Mouse (Mus musculus) left cerebral cortex, adult 11 months (tissue): ENCODE data around the gene Fam3c.
"Not testable (repeated sequence)": the region's sequence is repeated elsewhere in the genome, so short reads cannot be mapped to it uniquely, and the experiment has no call there.

Experiments used
- DNase-seq: peaks from one replicate; pipeline ENCODE4 v3.0.0; 2022; ENCODE audit warnings: low spot score

Fam3c gene

DNA sequence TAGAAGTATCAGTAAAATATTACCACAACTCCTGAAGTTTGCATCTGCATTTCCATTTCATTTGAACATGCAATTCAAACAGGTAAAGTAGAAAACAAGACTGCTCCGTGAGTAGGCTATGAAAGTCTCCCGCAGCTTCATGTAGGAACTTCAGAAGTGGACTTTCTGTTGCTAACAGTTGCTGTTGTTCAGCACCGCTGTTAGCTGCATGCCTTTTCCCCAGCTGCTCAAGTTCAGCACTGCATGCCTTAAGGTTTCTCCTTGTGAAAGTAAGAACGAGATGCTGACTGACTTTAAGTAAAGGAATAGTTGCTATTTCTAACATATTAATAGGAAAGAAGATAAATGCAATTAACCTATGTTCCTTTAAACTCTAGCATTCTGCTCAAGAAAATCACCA lies 64.0 kb downstream of the Fam3c start:
- DNase-seq: no peak

- no peak for DNase-seq
Measured at GRCm38 (mm10) chr6:22290790-22291189, 65.3 kb downstream of the Fam3c start.

DNA sequence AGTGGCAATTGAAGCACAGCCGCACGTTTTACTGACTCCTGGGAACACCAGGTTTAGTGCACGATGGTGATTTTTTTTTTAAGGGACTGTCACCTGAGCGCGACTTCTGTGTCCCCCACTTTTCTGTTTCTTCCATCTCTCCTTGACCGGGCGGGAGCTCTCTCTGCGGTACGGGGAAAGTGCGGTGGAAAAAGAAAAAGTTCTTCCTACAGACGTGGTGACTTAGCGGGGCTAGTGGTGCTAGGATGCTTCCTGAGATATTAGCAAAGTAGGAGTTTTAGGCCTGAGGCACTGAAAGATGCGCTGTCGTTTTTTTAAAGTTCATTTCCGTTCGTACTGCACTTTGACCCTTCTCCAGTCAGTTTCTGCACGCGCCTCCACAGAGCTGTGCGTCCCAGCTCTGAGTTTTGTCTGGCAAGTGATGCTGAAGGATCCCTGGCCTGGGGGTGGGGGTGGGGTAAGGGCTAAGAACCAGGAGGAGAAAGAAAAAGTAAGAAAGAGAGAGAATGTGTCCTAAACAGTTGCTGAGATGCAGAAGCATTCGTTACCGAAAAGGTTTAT lies 66.5 kb downstream of the Fam3c start:
- no peak for DNase-seq

GRCm38 (mm10) chr6:22288737-22289460 lies 67.1 kb downstream of the Fam3c start:
- no peak for DNase-seq

DNA sequence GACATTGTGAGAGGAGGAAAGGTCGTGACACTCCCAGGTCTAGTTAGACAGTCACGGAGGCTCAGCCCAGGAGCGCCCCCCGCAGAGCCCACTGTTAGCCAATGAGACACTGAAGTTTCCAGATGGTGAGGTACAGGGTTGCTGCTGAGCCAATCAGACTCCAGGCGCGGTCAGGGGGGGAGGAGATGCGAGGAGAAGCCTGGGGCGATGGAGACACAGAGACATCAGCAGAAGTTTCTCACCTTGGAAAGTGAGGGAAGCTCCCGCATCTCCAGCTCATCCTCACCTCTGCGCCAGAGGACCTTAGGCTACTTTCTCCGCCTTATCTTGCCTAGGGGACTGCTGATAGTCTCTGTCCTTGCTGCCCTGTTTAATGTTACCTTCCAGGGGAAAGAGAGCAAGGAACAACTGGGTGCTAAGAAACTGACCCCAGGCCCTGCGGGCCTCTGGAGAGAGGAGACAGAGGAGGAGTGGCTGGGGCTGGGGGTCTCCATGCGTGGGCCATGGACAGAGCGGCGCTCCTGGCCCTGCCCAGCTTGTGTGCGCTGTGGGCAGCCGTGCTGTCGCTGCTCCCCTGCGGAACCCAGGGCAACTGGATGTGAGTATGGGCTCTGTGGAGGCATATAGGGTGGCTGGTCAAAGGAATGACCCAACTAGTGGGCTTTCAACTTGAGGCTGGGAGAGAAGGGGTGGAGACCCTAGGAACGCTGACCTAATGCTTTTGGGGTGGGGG lies 67.9 kb downstream of the Fam3c start, which contains the start of gene Wnt16:
TSS of gene Wnt16 (plus strand) at position 224 of the 733 bp plus-strand sequence.
- peak; percentile 11 for DNase-seq

- no peak for DNase-seq
Measured at GRCm38 (mm10) chr6:22282405-22282804, 73.6 kb downstream of the Fam3c start.

DNA sequence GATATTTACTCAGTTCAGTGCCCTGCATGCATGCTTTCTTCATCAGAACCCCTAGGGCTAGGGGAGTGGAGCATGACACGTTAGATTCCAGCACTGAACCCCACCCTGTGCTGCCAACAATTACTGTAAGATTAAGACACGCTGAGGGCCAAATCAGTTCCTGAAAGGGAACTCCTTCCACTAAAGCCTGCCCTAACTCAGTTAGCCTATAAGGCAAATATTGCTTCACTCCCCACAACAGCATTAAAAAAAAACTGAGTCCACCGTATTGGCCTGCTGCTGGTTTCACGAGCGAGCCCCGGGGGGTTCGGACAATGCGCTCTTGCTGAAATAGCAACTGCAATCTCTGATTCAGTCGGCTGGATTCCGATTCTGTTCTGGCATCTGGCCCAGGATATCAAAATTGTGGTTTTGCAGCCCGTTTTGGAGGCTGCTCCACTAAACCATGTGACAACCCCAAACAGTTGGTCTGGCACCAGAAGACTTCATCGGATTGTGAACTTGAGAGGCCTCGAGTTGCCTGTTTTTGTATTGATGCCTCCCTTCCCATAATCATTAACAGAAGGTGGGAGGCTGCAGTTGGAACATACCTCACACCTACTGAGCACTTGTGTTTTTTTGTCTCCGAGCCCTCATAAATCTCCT lies 75.7 kb downstream of the Fam3c start:
- DNase-seq: no peak

GRCm38 (mm10) chr6:22277941-22278340 lies 78.1 kb downstream of the Fam3c start:
- no peak for DNase-seq

- DNase-seq: no peak
Measured at GRCm38 (mm10) chr6:22269840-22270521, 86.1 kb downstream of the Fam3c start.

DNA sequence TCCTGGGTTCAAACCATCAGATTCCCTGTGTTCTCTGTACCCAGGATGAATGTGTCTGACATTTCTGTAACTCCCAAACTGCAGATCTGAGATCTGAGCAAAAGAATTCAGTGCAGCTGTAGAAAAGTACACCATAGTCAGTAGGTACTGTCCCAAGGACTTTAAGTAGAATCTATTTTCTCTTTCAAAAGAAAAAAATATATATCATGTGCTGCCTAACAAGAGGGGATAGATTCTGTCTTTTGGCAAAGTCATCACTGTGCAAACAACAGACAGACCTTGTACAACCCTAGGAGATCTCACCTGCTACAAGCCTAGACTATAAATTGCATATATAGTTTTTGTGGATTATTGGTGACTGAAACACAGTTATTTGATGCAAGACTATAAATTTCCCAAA lies 87.4 kb downstream of the Fam3c start:
- DNase-seq: no peak

DNA sequence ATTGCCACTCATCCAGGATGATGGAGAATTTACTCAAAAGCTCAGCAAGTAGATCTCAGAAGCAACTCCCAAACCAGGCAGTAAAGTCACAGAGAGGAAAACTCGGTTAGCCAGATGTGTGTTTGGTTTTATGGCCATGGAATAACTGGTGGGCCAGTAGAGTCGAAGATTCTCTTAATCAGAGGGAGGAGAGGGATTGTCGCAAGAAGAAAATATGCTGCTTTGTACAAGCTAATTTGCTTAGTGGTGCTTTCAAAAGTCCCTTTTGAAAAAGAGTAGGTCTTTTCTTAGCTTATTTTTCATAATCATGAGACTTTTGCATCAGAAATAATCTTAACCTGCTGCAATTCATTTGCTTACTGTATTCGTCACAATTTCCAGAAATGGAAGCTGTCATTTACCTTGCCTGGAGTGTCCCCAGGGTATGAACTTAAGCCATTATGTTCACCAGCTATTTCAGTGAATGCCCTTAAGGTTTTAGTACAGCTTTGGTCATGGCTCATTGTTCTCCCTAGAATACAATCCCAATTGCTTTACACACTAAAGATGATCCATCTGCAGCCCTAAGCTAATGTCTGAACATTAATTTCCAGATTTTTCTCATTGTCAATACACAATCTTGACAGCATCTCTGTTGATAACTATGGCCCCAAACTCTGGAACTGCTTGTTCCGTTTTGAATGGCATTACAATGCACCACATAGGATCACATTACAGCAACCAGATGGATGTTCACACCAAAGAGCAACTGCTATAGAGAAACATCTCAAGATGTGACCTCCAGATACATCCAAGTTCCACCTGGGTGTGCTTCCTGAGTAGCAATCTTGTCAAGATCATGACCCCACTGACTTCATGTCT lies 88.0 kb downstream of the Fam3c start:
- DNase-seq: no peak

GRCm38 (mm10) chr6:22266018-22266417 lies 90.0 kb downstream of the Fam3c start:
- DNase-seq: no peak

GRCm38 (mm10) chr6:22264094-22264493 lies 91.9 kb downstream of the Fam3c start:
- DNase-seq: not testable (repeated sequence)

DNA sequence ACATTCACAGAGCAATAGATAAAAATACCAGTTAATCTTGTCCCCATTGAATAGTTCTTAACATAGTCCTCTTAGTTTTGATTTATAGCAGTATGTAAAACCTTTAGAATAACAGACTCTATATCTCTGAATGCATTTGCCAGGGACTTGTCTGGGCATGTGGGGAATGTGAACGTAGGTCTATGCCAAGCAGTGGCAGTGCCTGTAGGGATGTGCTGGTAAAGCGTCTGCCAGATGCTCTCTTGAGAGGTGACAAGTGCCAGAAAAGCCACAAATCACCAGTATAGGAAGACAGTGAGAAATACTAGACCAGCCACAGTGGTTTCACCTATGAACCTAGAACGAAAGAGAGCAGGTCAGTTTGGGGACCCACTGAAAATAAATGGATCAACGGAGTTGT lies 93.5 kb downstream of the Fam3c start:
- no peak for DNase-seq

GRCm38 (mm10) chr6:22258784-22259183 lies 97.3 kb downstream of the Fam3c start:
- DNase-seq: no peak
